Mouse (Mus musculus) kidney, embryonic 15.5 days (tissue): ENCODE measurements around the gene Abl2. TPM values are rescaled to one million over a fixed set of nuclear protein-coding genes. Genes with fewer than 3 reads are reported as not detected.
A peak's percentile ranks its signal among the peaks of the same experiment; 100 is the strongest.

Experiments used
- ATAC-seq: fragments of 200-750 bp; cut with Nextera tagmentation; replicated peaks from 2 replicates; pipeline ENCODE4 v1.8.0; 2017; ENCODE audit warnings: moderate TSS enrichment; ENCODE audit not compliant: low FRiP score
- H3K27ac ChIP-seq: fragments of 300-500 bp; sonication (generic); 2 replicates; pipeline ENCODE4 v1.5.1; 2015; ENCODE audit warnings: mild to moderate bottlenecking, inconsistent platforms
- H3K27me3 ChIP-seq: fragments of 300-500 bp; sonication (generic); 2 replicates; pipeline ENCODE4 v1.6.1; 2015; ENCODE audit warnings: inconsistent platforms
- H3K36me3 ChIP-seq: fragments of 300-500 bp; sonication (generic); 2 replicates; pipeline ENCODE4 v1.6.1; 2015; ENCODE audit warnings: inconsistent platforms
- H3K4me1 ChIP-seq: fragments of 300-500 bp; sonication (generic); 2 replicates; pipeline ENCODE4 v1.6.1; 2015; ENCODE audit warnings: inconsistent platforms
- H3K4me2 ChIP-seq: fragments of 300-500 bp; sonication (generic); 2 replicates; pipeline ENCODE4 v1.6.1; 2015; ENCODE audit warnings: moderate library complexity, mild to moderate bottlenecking, inconsistent platforms
- H3K4me3 ChIP-seq: fragments of 300-500 bp; sonication (generic); replicated peaks from 2 replicates; pipeline ENCODE4 v1.5.1; 2015; ENCODE audit warnings: mild to moderate bottlenecking, inconsistent platforms
- H3K9ac ChIP-seq: fragments of 300-500 bp; sonication (generic); 2 replicates; pipeline ENCODE4 v1.6.1; 2015; ENCODE audit warnings: mild to moderate bottlenecking, inconsistent platforms
- H3K9me3 ChIP-seq: fragments of 300-500 bp; sonication (generic); replicated peaks from 2 replicates; pipeline ENCODE4 v1.6.1; 2016; ENCODE audit warnings: inconsistent platforms
- WGBS: fragments of 180-500 bp; shearing (Covaris S2); methylation state at CpG from one replicate; pipeline ENCODE4 v1.1.7; 2015; ENCODE audit warnings: mixed read lengths; 5-methylcytosine and 5-hydroxymethylcytosine counted together
- polyA plus RNA-seq: library from polyadenylated mRNA; unstranded; fragments of >200 nt; fragmentation: Nextera tagmentation; extraction: Ambion mirVana; gene quantifications from 2 replicates; pipeline ENCODE4 v1.2.1, GENCODE M21; 2015

Gene Abl2
- polyA plus RNA-seq, 1 experiment from 2014 or later, result 5.2 TPM

DNA sequence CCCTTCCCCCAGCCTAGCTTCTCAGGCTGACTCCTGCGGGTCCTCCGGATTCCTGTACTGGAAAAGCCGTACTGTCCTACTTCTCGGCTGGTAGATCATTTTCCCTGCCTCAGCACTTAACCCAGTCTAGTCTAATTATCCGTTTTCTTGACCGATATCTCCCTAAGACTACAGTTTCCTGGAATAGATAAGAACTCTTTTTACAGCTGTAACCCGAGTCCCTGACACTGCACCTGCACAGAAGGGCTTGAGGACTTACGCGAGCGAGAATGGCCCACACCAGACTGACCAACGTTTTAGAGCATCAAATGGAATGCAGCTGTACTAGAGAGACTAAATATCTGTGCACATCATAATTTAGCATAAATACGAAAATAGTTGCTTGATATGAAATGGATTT, 14.6 kb upstream of the Abl2 start:
- Histone ChIP-seq H3K9ac (no peak overlapping the region), H3K4me2 (peak overlapping the region; percentile 40), H3K9me3 (no peaks in the 10 kb centered on the region), H3K27ac (no peak overlapping the region), H3K36me3 (no peaks in the 10 kb centered on the region), H3K27me3 (no peaks in the 10 kb centered on the region), H3K4me1 (peaks cover 5% of the 10 kb centered on the region; the same call in 1 of the 2 replicates), H3K4me3 (no peak overlapping the region)
- WGBS, result 18% methylated on average over 12 of the region's 12 CpGs
- no peak for ATAC-seq

DNA sequence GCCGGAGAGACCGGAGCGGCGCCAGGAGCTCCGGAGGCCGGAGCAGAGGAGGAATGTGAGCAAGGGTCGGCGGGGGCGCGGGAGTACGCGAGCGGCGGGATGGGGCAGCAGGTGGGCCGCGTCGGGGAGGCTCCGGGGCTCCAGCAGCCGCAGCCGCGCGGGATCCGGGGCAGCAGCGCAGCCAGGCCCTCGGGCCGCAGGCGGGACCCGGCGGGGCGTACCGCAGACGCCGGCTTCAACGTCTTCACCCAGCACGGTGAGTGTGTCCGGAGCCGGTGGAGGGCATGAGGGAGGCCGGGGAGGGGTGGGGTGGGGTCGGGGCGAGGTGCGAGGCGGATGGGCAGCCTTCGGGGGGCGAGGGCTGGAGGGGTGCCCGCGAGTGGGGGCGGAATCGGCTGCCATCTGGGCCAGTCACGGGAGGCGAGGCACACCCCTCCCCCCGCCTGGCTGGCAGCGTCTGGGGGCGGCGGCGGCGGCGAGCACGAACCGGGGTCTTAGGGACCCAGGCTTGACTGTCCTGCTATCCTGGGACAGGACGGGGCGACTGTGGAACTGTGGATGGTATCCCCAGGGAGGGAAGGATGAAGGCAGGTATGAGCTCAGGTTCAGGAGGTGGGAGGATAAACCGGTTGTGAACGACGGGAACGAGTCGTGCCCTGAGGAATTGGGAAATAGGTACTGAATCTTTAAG, 509 bp downstream of the Abl2 start:
- Histone ChIP-seq H3K27me3 (no peaks in the 10 kb centered on the region), H3K4me3 (peak overlapping the region; percentile 99), H3K27ac (peak overlapping the region; percentile 96), H3K36me3 (no peaks in the 10 kb centered on the region), H3K9me3 (no peaks in the 10 kb centered on the region), H3K4me1 (peaks cover 20% of the 10 kb centered on the region), H3K9ac (peak overlapping the region; percentile 99), H3K4me2 (peak overlapping the region; percentile 75)
- under 1% methylated on average over 53 of the region's 66 CpGs for WGBS
- peak; percentile 57 for ATAC-seq

DNA sequence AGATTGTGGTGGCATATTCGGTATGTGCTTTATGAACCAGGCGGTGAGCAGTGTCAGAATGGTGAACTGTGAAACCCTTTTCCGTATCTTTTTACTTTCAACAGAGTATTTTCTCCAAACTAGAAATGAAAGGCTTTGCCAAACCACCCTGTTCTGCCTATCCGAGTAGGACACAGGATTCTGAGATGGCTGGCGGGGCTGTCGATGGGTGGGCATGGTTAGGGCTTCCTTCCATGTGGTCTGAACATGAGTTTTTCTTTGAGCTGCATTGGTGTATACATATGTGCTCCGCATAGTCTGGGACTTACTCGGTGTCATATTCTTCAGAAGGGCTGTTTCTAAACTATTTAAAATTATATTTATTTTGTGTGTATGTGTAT, 1.0 kb downstream of the Abl2 start:
- peak overlapping the region; percentile 75 for H3K4me2 ChIP-seq
- peak overlapping the region; percentile 96 for H3K27ac ChIP-seq
- H3K4me3 ChIP-seq, result peak overlapping the region; percentile 99
- no peaks in the 10 kb centered on the region for H3K27me3 ChIP-seq
- H3K9me3 ChIP-seq, result no peaks in the 10 kb centered on the region
- peaks cover 20% of the 10 kb centered on the region for H3K4me1 ChIP-seq
- no peaks in the 10 kb centered on the region for H3K36me3 ChIP-seq
- peak overlapping the region; percentile 99 for H3K9ac ChIP-seq
- 15% methylated on average over 8 of the region's 8 CpGs for WGBS
- ATAC-seq, result 0 out of 2 replicates have a peak, but pooled peaks have one; percentile 20

DNA sequence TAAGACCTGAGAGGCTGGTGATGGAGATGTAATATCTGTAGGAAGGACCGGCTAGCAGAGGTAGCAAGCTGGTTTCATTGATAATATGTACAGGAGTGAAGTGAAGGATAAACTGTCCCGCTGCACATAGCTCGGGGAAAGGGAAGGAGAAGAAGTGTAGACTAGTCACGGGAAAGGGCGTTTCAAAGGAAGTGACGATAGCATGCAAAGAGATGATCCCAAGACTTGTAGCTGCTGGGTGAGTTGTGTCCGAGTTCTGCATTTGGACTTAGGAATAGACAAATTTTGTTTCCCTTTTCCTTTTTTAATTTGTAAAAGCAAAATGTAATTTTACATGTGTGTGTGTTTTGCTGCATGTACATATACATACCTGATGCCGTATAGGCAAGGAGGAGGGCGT, 1.9 kb downstream of the Abl2 start:
- ATAC-seq, result no peak
- Histone ChIP-seq H3K4me3 (no peak overlapping the region; the same call in 1 of the 2 replicates), H3K4me2 (peak overlapping the region; percentile 19; the same call in 1 of the 2 replicates)

DNA sequence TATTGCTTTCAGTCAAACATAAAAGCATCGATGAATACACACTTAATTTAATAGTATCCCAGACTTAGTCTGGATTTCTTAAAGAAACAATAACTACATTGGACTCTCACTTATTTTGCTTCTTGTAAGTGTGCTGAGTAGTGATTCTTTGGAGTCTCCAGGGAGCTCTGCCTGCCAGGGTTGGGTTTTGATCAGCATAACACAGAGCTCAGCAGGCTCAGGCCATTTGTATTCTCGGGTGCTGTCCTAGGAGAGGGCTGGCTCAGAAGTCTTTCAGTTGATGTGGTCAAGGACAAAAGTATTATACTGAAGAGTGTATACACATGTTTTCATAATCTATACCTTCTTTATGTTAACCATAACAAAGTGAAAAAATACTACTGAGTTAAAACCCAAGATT, 6.7 kb downstream of the Abl2 start:
- 60% methylated on average over 2 of the region's 2 CpGs for WGBS
- no peaks in the 10 kb centered on the region for H3K9me3 ChIP-seq
- H3K36me3 ChIP-seq, result no peaks in the 10 kb centered on the region
- no peak overlapping the region for H3K4me3 ChIP-seq
- peaks cover 13% of the 10 kb centered on the region for H3K4me1 ChIP-seq
- H3K9ac ChIP-seq, result no peak overlapping the region
- no peak overlapping the region for H3K27ac ChIP-seq
- no peaks in the 10 kb centered on the region for H3K27me3 ChIP-seq
- no peak for ATAC-seq
- H3K4me2 ChIP-seq, result no peak overlapping the region

More for the DNA sequence above, 1.9 kb downstream of the Abl2 start:
- no peaks in the 10 kb centered on the region for H3K27me3 ChIP-seq
- peaks cover 20% of the 10 kb centered on the region for H3K4me1 ChIP-seq
- no peaks in the 10 kb centered on the region for H3K9me3 ChIP-seq
- H3K36me3 ChIP-seq, result no peaks in the 10 kb centered on the region
- no peak overlapping the region for H3K27ac ChIP-seq
- H3K9ac ChIP-seq, result no peak overlapping the region
- 86% methylated on average over 9 of the region's 9 CpGs for WGBS

GRCm38 (mm10) chr1:156566132-156566531, 7.5 kb downstream of the Abl2 start:
- Histone ChIP-seq H3K27me3 (no peaks in the 10 kb centered on the region), H3K4me1 (peaks cover 10% of the 10 kb centered on the region; the same call in 1 of the 2 replicates), H3K4me3 (no peak overlapping the region), H3K27ac (no peak overlapping the region), H3K36me3 (no peaks in the 10 kb centered on the region), H3K9ac (no peak overlapping the region), H3K9me3 (no peaks in the 10 kb centered on the region), H3K4me2 (no peak overlapping the region)
- no peak for ATAC-seq
- WGBS, result 96% methylated on average over 3 of the region's 3 CpGs

DNA sequence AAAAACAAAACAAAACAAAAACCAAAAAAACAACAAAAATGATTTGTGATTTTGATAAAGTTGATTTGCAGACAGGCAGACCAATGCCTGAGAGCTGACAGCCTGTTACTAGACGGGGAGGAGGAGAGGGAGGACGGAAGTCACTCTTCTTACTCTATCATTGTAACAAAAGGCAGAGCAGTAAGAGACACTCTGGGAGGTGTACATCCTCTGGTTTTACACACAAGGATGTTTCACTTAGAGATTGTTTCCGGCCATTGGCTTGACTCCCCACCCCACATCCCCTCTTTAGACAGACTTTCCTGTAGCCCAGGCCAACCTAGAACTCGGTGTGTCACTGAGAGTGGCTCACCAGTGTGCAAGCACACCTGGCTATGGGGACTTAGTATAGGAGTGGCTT, 11.0 kb downstream of the Abl2 start:
- H3K4me3 ChIP-seq, result no peak overlapping the region
- no peak for ATAC-seq
- no peak overlapping the region for H3K27ac ChIP-seq
- WGBS, result 80% methylated on average over 4 of the region's 4 CpGs
- no peak overlapping the region for H3K9ac ChIP-seq
- H3K36me3 ChIP-seq, result no peaks in the 10 kb centered on the region
- H3K9me3 ChIP-seq, result no peaks in the 10 kb centered on the region
- H3K27me3 ChIP-seq, result no peaks in the 10 kb centered on the region
- H3K4me1 ChIP-seq, result peaks cover 10% of the 10 kb centered on the region
- H3K4me2 ChIP-seq, result no peak overlapping the region

- H3K9me3 ChIP-seq, result no peaks in the 10 kb centered on the region
- WGBS, result 74% methylated on average over 4 of the region's 4 CpGs
- no peak for ATAC-seq
- H3K9ac ChIP-seq, result no peak overlapping the region
- no peak overlapping the region for H3K27ac ChIP-seq
- peaks cover 5% of the 10 kb centered on the region; the same call in 1 of the 2 replicates for H3K4me1 ChIP-seq
- H3K36me3 ChIP-seq, result no peaks in the 10 kb centered on the region
- H3K4me2 ChIP-seq, result no peak overlapping the region
- no peak overlapping the region for H3K4me3 ChIP-seq
- no peaks in the 10 kb centered on the region for H3K27me3 ChIP-seq
Observed at GRCm38 (mm10) chr1:156572952-156573351, 14.4 kb downstream of the Abl2 start.

GRCm38 (mm10) chr1:156581149-156581548, 22.6 kb downstream of the Abl2 start:
- H3K27ac ChIP-seq, result no peak overlapping the region
- no peak for ATAC-seq
- 71% methylated on average over 11 of the region's 11 CpGs for WGBS

GRCm38 (mm10) chr1:156584175-156584574, 25.6 kb downstream of the Abl2 start:
- 53% methylated on average over 1 of the region's 1 CpGs for WGBS
- H3K4me1 ChIP-seq, result 0 out of 2 replicates have a peak, but pooled peaks cover 6% of the 10 kb centered on the region
- no peak overlapping the region for H3K27ac ChIP-seq
- no peak overlapping the region for H3K4me2 ChIP-seq
- ATAC-seq, result no peak
- peaks cover 4% of the 10 kb centered on the region; the same call in 1 of the 2 replicates for H3K36me3 ChIP-seq
- no peaks in the 10 kb centered on the region for H3K27me3 ChIP-seq
- H3K9ac ChIP-seq, result no peak overlapping the region
- no peak overlapping the region for H3K4me3 ChIP-seq
- no peaks in the 10 kb centered on the region for H3K9me3 ChIP-seq

More at GRCm38 (mm10) chr1:156581149-156581548, 22.6 kb downstream of the Abl2 start:
- Histone ChIP-seq H3K9ac (no peak overlapping the region), H3K4me1 (0 out of 2 replicates have a peak, but pooled peaks cover 6% of the 10 kb centered on the region), H3K9me3 (no peaks in the 10 kb centered on the region), H3K27me3 (no peaks in the 10 kb centered on the region), H3K4me3 (no peak overlapping the region), H3K36me3 (no peaks in the 10 kb centered on the region), H3K4me2 (no peak overlapping the region)

DNA sequence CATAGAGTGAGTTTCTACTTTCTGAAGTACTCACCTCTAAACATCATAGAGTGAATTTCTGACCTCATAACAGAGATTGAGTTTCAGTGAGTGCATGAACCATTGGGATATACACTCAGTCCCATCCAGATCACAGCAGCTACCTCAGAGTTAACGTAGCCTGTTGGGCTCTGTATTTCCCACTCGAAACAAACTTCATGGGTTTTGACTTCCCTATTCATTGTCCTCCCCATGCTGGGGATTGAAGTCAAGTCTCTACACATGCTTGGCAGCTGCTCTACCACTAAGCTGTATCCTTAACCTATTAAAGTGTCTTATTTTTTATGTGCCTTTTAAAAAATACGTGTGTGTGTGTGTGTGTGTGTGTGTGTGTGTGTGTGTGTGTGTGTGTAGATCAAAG, 26.9 kb downstream of the Abl2 start:
- no peak for ATAC-seq
- no peaks in the 10 kb centered on the region for H3K9me3 ChIP-seq
- H3K9ac ChIP-seq, result no peak overlapping the region
- no peak overlapping the region for H3K4me3 ChIP-seq
- no peak overlapping the region for H3K4me2 ChIP-seq
- H3K4me1 ChIP-seq, result 0 out of 2 replicates have a peak, but pooled peaks cover 6% of the 10 kb centered on the region
- no peaks in the 10 kb centered on the region for H3K27me3 ChIP-seq
- peaks cover 4% of the 10 kb centered on the region; the same call in 1 of the 2 replicates for H3K36me3 ChIP-seq
- no peak overlapping the region for H3K27ac ChIP-seq
- 70% methylated on average over 3 of the region's 3 CpGs for WGBS

DNA sequence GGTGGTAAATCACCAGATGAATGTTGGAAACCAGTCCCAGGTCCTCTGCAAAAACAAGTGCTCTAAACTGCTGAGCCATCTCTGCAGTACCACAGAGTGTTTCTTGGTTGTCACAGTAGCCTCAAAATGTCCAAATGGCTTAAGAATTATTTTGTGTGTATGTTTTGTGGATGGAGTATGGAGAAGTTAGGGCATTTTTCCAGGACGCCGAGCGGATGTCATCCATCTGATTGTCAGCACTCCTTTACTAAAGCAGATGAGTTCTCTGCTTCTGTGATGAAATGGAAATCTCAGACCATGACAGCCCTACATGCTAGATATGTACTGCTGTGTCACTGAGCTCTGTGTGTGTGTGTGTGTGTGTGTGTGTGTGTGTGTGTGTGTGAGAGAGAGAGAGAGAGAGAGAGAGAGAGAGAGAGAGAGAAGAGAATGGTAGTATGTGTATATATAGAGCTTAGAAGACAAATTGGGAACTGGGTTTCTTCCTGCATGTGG, 31.3 kb downstream of the Abl2 start:
- H3K27me3 ChIP-seq, result no peaks in the 10 kb centered on the region
- no peak for ATAC-seq
- H3K9ac ChIP-seq, result no peak overlapping the region
- H3K4me2 ChIP-seq, result no peak overlapping the region
- H3K27ac ChIP-seq, result no peak overlapping the region
- 72% methylated on average over 3 of the region's 3 CpGs for WGBS
- H3K4me3 ChIP-seq, result no peak overlapping the region
- no peaks in the 10 kb centered on the region for H3K9me3 ChIP-seq
- H3K4me1 ChIP-seq, result no peaks in the 10 kb centered on the region
- peaks cover 4% of the 10 kb centered on the region; the same call in 1 of the 2 replicates for H3K36me3 ChIP-seq
